Mouse (Mus musculus) brain, embryonic 18.5 days (tissue): ENCODE results near the gene Agfg2.

Experiments
- DNase-seq: peaks from one replicate; pipeline ENCODE4 v3.0.0-alpha.2; 2012; ENCODE audit warnings: low read depth, low spot score

Gene Agfg2

GRCm38 (mm10) chr5:137683388-137684293 lies 885 bp downstream of the Agfg2 start:
- no peak for DNase-seq

GRCm38 (mm10) chr5:137682526-137682925 lies 2.0 kb downstream of the Agfg2 start:
- DNase-seq, result no peak

- no peak for DNase-seq
These were observed 4.8 kb downstream of the Agfg2 start for GRCm38 (mm10) chr5:137679726-137680125.

GRCm38 (mm10) chr5:137678736-137679135 lies 5.8 kb downstream of the Agfg2 start:
- DNase-seq, result no peak

- no peak for DNase-seq
These were observed 6.7 kb downstream of the Agfg2 start for GRCm38 (mm10) chr5:137677859-137678258.

- DNase-seq, result no peak
These were observed 9.7 kb downstream of the Agfg2 start for GRCm38 (mm10) chr5:137674786-137675185.

- DNase-seq, result no peak
These were observed 11.5 kb downstream of the Agfg2 start for GRCm38 (mm10) chr5:137673015-137673414.

- DNase-seq, result no peak
These were observed 12.2 kb downstream of the Agfg2 start for GRCm38 (mm10) chr5:137672361-137672760.

- no peak for DNase-seq
These were observed 12.9 kb downstream of the Agfg2 start for GRCm38 (mm10) chr5:137671443-137672240.

- no peak for DNase-seq
These were observed 14.3 kb downstream of the Agfg2 start for GRCm38 (mm10) chr5:137670240-137670639.

GRCm38 (mm10) chr5:137668971-137669370 lies 15.6 kb downstream of the Agfg2 start:
- DNase-seq, result no peak

- DNase-seq, result no peak
These were observed 21.5 kb downstream of the Agfg2 start for GRCm38 (mm10) chr5:137663057-137663456.

- no peak for DNase-seq
These were observed 24.4 kb downstream of the Agfg2 start for GRCm38 (mm10) chr5:137660064-137660688.

GRCm38 (mm10) chr5:137656977-137657376 lies 27.5 kb downstream of the Agfg2 start:
- peak; percentile 60 for DNase-seq

GRCm38 (mm10) chr5:137654746-137655145 lies 29.8 kb downstream of the Agfg2 start:
- DNase-seq, result no peak

GRCm38 (mm10) chr5:137653366-137653765 lies 31.2 kb downstream of the Agfg2 start:
- no peak for DNase-seq

- no peak for DNase-seq
These were observed 32.1 kb downstream of the Agfg2 start for GRCm38 (mm10) chr5:137652474-137652873.

- DNase-seq, result no peak
These were observed 34.6 kb downstream of the Agfg2 start for GRCm38 (mm10) chr5:137649669-137650571.

- DNase-seq, result no peak
These were observed 35.3 kb downstream of the Agfg2 start for GRCm38 (mm10) chr5:137649251-137649650.

GRCm38 (mm10) chr5:137647827-137648601 lies 36.5 kb downstream of the Agfg2 start:
- DNase-seq, result no peak
